Mouse (Mus musculus): ENCODE results near the gene Tlnrd1.

GRCm38 (mm10) chr7:83857921-83858320 lies 26.2 kb downstream of the Tlnrd1 start:
- TF ChIP-seq POLR2A (IDR thresholded peaks at IDR 0.05; ENCODE audit: control insufficient read depth in 1 of 2, insufficient read depth in 1 of 2, low read depth in 1 of 2, low read length in 2 of 2, poor library complexity in 1 of 2) (no peak), MAX (IDR thresholded peaks at IDR 0.05; ENCODE audit: low read length) (no peak), MYC (IDR thresholded peaks at IDR 0.05; ENCODE audit: low read depth, low read length) (no peak), EP300 (IDR thresholded peaks at IDR 0.05; ENCODE audit: low read depth in 1 of 2, low read length in 2 of 2) (no peak)

Measured in MEL (cell line).